Mouse (Mus musculus) left cerebral cortex, postnatal 36 days (tissue): ENCODE results near the gene Rps8. TPM values are rescaled to one million over a fixed set of nuclear protein-coding genes. Genes with fewer than 3 reads are reported as not detected.

Experiments used
- DNase-seq, 2 experiments: peaks; one replicate each; pipeline ENCODE4 v3.0.0; 2021 to 2022; ENCODE audit warnings: low spot score in 2 of 2, mixed read lengths in 1 of 2
- intact Hi-C: fragments of 180-260 bp; cut with DNase I; formaldehyde crosslinking; loops from one replicate; pipeline ENCODE4 v1.15.1; 2025
- total RNA-seq, 2 experiments: library from RNA; stranded (reverse); gene quantifications; 2 replicates each; pipeline ENCODE4 v1.2.3; 2021

Rps8 gene
- total RNA-seq, 2 experiments from 2014 or later, result 465 to 510 TPM

DNA sequence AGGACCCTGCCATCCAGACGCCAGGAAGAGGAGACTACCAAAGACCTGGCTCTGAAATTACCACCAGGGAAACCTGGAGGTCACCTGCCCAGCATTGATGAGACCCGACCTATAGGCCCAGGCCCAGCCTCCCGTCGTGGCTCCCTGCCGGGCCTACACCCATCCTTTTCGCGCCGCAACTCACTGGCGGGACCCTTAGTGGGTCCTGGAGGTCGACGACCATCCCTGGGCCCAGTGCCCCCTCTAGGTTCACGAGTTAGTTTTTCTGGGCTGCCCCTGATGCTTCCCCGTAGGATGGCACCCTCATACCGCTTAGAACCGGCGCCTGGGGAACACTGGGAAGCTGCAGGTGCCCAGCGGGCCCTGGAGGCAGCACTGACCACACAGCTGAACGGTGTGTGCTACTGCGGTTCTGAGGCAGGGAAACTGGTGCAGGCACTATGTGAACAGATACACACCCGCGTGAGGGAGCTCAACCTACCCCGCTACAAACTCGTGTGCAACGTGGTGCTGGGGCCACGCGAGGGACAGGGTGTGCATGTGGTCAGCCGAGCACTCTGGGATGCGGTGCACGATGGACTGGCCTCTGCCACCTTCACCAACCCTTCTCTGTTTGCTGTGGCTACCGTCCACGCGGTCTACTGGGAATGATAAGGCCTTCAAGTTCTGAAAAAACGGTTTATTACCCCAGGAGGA, 27.9 kb downstream of the Rps8 start:
- no peak for DNase-seq
- intact Hi-C loops, result loop anchor here (10.0 kb wide), 1 partner anchor 303 kb away; the partner anchor contains the start of gene Hpdl

DNA sequence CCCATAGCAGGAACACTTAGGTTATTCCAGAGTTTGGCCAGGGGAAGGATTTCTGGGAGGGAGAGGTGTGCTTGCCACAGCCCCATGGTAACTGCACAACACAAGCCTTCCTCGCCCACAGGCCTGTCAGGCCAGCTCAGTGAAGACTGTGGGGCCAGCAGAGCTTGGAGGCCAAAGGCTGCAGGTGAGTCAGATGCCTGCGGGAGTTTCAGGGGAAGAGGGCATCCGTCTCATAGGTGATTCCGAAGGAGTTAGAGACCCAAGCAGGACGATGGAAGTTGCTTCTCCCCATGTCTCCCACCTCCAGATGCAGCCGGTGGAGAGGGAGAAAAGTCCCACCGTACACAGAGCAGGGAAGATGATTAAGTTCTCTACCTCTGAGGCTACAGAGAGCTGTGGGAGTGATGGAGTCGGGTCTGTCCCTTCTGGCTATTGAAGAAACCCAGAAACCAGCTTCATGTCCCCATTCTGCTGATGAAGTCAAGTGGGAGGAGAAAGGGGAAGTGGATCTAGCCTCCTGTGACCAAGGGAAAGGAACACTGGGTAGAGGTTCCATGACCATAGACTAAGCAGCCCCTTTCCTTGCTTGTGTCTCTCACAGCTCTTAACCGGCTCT, 29.3 kb downstream of the Rps8 start, which contains the start of gene Tctex1d4:
Tctex1d4 (plus strand) TSS at position 120 of the 616 bp plus-strand sequence.
- DNase-seq, result no peak

DNA sequence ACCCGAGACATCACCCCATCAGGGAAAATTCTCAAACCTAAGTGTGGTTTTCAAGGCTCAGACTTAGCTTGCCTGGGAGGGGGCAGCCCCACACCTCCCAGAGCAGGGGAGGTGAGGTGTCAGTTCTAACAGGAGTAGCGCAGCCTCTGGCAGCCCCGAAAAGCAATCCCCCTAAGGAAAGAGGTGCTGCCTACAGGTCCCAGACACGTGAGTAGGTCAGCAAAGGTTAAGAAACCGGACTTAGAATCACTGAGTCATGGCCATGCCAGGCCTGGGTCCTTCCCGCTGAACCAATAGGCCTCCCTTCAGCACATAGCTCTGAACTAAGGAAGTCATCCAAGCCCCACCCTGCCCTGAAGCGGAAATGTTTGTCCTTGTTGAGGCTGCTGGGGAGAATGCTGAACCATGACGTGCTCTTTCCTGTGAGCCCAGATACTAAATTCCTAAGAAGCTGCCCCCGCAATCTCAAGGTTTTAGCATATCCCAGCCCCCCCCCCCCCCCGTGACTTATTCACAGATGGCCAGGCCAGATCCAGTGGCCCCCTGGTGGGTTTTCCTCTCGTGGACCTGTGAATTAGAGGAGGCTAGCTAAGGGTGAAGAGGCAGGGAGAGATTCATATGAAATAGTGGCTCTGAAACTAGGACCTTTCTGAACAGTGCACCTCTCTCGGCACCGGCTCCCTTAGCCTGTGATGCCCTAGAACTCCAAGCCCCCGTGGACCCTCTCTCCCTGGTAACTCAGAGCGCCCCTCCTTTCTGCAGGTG, 30.0 kb downstream of the Rps8 start:
- intact Hi-C loops, result loop anchor here (10.0 kb wide), 1 partner anchor 301 kb away; the partner anchor contains the start of gene Hpdl
- no peak for DNase-seq

More for the DNA sequence above, 29.3 kb downstream of the Rps8 start, which contains the start of gene Tctex1d4:
- intact Hi-C loops, result loop anchor here (10.0 kb wide), 1 partner anchor 302 kb away; the partner anchor contains the start of gene Hpdl

DNA sequence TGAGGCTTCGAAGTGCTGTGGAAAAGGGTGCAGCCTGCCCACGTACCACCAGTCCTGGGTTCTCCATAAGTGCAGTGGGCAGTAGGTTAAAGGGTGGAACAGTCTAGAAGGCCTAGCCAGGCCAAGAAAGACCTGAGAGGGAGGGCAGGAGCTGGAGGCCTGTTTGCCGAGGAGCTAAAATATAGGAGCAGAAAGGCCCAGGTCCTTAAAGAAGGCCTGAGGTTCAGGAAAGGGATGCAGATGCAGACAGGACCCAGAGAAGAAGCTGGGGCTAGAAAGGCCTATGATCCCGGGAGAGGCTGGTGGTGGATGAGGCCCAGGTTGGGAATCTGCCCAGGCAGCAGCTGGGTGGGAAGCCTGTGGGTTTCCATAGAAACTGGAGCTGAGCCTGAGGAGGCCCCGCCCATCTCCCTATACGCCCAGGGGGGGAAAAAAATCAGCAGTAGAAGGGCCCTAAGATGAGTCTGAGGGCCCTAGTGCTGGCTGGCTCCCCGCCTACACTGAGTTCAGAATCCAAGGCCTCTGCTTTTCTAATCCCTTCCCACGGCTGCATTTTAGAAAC, 30.6 kb downstream of the Rps8 start, which contains the start of gene Btbd19:
Btbd19 (minus strand) TSS at position 378 of the 562 bp plus-strand sequence.
- peak; percentile 75 to 80 for DNase-seq
- intact Hi-C loops, result loop anchor here (10.0 kb wide), 1 partner anchor 301 kb away; the partner anchor contains the start of gene Hpdl

DNA sequence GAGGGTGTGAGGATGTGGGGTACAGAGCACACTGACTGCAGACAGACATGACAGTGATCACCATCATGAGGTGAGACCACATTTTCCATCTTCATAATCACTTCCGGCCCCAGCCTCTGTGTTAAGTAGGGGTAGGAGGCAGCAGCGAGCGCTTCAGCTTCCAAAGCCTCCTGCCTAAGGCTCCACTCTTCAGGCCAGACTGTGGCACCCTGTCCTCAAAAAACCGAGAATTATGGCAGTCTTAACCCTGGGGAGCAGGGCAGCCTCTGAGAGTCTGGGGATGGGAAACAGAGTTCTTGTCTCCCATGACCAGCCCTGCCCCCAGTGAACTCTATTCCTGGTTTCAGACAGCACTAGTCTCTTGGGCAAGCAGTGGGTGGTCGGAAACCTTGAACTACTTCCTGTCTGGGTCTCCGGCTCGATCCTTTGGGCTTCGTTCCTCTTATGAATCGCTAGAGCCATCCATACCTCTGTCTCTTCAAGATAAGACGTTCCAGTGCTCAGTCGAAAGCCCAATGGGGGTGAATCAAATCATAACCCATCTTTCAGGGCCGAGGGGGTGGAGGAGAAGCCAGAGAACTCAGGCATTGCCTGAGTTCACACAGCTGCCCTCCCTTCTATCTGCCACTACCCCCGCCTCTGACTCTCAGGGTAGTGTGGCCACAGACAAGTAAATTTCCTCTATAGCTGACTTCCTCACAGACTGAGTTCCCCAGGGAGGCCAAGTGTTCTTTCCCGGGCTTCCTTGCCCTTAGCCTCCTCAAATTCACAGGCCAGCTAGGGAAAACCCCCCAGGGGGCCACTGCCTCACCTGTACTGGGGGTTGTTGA, 31.3 kb downstream of the Rps8 start:
- peak in 1 of 2 experiments; percentile 32 for DNase-seq
- intact Hi-C loops, result loop anchor here (5.0 to 10.0 kb wide), 2 partner anchors 122 to 300 kb away; partner anchors contain the start of gene Hpdl

DNA sequence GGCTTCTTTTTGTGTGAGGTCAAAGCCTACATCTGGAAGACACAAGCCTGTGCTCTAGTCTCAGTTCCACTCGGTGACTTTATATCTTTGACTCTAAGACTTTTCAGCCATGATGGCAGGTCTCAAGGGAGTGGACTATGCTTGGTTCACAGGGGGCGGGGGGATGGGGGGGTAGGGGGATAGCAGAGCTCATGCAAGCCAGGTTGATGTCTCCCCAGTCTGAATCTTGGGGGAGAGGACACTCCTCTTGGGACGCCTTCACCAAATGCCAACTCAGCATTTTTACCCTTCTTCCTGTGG, 31.9 kb downstream of the Rps8 start:
- DNase-seq, result no peak
- intact Hi-C loops, result loop anchor here (5.0 to 10.0 kb wide), 2 partner anchors 122 to 299 kb away; partner anchors contain the start of gene Hpdl

DNA sequence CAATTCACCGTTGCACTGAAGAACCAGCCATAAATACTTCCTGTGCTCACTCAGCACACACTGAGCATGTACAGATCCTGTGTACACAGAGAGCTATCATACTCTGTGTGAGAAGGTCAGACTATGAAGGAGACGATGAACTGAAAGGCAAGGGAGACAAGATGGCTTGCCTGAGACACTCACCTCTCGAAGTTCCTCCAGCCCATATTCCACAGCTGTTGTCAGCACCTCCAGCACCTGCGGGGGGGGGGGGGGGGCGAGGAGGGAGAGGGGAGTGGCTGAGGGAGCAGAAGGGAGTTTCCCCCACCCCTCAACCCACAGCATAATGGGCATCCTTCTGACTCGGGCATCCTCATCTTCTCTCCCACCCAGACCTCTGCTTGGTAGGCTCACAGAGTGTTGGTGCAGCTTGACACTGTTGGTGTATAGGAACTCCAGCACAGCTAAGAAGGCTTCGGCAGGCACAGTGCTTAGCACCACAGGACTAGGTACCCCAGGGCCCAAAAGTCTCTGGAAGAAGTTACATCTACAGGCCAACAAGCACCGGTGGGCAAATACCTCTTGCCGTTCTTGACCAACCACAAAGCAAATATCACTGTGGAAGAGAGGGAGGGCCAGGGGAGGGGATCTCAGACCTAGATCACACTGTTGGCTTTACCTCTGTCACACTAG, 32.4 kb downstream of the Rps8 start:
- DNase-seq, result no peak
- intact Hi-C loops, result loop anchor here (5.0 to 10.0 kb wide), 2 partner anchors 121 to 299 kb away; partner anchors contain the start of gene Hpdl

DNA sequence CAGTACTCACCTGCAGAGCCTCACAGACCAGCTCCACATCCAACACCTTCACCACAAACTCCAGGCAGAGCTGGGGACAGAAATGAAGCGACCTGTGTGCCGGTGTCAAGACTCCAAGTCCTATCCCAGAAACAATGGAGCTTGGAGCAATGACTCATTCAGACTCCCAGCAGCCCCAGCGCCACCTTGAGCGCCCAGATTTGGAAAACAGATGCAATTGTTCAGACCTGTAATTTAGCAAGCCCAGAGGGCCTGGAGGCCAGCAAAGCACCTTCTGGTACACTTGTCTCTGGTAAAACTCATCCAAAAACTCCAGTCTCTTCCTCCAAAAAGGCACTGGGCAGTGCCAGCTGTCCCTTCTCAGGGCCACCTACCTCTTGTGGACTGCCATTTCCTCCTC, 33.8 kb downstream of the Rps8 start:
- DNase-seq, result no peak
- intact Hi-C loops, result loop anchor here (5.0 to 10.0 kb wide), 2 partner anchors 120 to 297 kb away; partner anchors contain the start of gene Hpdl

DNA sequence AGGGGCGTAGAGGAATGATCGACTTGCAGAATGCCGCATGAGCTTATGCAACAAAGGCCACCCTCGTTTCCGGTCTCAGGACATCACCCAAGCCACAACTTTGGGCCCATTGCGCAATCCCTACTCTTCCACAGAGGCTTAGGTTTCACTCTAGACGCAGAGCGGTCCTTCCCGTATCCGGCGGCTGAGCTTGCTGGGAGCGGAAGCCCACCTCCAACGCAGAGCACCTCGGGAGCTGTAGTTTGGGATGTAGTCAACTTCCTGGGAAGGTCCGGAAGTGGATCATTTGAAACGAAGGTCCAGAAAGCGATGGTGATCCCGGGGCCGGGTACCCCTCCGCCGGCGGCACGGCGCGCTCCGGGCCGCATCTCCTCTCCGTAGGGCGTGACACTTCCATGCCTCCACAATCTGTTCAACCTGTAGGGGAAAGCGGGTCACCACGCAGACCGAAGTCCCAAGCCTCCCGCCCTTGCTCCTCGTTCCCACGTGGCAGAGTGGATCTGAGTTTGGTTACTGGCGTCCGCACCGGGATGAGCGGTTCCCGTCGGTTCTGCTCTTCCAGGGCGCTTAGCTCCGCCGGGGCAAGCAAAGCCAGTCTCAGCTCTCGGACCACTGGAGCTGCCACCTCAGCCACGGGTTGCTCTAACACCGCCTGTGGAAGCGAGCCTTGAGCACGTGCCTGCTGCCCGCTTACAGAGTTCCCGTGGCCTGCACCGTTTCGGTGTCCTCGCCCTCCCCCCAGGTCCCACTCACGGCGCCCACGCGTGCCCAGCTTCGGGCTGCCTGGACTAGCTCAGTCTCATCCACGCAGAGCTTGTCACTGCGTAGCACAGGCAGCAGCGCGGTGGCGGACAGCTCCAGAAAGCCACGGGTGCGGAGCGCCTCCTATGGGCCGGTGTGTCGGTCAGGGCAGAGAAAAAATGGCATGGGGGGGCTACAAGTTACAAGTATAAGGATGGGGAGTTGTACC, 35.3 kb downstream of the Rps8 start:
- peak; percentile 95 for DNase-seq
- intact Hi-C loops, result loop anchor here (5.0 to 10.0 kb wide), 2 partner anchors 118 to 296 kb away; partner anchors contain the start of gene Hpdl

DNA sequence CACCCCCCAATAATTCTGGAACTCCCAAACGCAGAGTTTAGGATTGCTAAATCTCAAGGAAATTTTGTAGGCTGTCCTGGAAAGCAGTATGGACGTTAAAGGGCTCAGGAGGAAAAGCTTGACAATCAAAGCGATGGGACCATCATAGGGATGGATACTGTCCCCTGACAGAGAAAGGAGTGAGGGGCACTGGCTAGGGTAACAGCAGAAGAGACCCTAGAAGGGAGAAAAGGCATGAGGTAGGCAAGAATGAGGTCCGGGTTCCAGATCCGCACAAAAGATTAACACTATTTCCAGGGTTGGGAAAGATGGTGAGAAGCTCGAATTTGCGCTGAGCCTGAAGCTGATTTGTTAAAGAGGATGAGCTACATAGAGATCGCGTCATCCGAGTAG, 36.0 kb downstream of the Rps8 start:
- DNase-seq, result no peak
- intact Hi-C loops, result loop anchor here (5.0 to 10.0 kb wide), 2 partner anchors 118 to 295 kb away; partner anchors contain the start of gene Hpdl

DNA sequence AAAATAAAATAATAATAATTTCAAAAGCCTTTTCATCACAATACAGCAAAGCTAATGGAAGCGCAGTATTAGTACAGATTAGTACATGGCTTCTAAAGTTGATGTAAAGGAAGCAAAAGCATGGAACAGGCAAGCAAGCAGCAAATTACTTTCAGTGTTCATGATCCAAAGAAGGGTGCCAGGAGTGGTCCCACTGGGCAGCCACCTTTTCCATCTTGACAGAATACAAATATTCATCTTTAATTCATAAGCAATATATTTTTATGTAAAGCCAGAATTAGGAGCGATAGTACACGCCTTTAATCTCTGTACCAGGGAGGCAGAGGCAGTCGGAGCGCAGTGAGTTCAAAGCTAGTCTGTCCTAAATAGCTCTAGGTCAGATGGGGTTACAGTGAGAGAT, 36.4 kb downstream of the Rps8 start:
- intact Hi-C loops, result loop anchor here (5.0 to 10.0 kb wide), 2 partner anchors 117 to 295 kb away; partner anchors contain the start of gene Hpdl
- no peak for DNase-seq

DNA sequence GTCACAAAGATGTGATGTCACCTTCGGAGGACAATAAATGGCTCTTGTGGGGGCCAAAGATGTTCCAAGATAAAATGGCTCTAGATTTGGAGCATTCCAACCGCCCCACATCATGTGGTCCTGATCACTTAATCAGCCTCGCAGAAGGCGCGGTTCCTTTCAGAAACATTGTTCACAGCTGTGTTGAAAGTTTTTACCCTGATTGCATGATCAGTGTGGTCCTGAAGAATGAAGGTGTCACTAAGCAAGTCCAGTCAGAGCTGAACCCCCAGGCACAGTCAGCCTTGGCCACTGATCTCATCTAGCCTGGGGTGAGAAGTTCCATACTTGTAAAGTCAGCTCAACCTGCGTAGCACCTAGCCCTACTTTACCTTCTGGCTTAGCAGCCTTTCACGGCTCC, 38.1 kb downstream of the Rps8 start:
- DNase-seq, result no peak
- intact Hi-C loops, result no loop called here

DNA sequence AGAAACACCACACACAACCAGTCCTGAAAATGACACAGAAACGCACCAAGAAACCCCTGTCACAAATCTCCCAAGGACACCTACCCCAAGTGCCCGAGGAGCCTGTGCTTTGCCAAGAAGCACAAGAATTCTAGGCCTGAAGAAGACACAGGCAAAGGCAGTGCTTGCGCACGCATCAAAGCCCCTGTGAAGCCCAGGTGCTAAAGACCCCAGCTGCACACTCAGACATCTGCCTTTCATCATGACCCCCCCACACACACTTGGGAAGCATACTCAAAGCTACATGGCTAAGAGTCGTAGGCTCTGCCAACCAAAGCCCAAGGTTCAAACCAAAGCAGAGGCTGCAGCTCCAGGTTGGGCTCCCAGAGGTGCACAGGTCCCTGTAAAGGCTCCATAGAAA, 40.5 kb downstream of the Rps8 start:
- no peak for DNase-seq
- intact Hi-C loops, result no loop called here

DNA sequence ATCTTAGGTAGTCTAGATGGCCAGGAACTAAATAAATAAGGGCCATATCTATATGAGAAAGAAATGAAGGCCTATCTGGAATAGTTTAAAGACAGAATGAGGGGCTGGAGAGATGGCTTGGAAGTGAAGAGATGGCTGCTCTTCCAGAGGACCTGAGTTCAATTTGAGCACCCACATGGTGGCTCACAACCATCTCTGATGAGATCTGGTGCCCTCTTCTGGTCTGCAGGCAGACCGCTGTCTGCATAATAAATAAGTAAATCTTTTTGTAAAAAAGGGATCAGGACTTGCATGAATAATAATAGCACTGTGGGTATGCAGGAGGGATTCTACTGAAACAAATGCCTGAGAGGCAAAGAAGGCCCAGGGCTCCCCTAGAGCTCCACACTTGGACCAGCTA, 42.8 kb downstream of the Rps8 start:
- no peak for DNase-seq
- intact Hi-C loops, result no loop called here

DNA sequence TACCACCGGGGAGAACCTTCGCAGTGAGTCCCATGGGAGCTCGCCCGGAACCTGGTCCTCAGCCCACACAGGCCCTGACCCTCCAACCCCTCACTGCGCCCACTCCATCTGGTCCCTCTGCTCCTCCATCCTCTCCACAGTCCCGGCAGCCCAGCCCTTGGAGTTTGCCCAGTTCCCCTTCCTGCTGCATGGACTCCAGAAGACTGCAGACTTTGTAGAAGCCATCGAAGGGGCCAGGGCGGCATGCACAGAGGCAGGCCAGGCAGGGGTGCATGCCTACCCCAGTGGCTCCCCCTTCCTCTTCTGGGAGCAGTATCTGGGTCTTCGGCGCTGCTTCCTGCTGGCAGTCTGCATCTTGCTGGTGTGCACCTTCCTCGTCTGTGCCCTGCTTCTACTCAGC, 45.1 kb downstream of the Rps8 start:
- intact Hi-C loops, result no loop called here
- DNase-seq, result no peak

DNA sequence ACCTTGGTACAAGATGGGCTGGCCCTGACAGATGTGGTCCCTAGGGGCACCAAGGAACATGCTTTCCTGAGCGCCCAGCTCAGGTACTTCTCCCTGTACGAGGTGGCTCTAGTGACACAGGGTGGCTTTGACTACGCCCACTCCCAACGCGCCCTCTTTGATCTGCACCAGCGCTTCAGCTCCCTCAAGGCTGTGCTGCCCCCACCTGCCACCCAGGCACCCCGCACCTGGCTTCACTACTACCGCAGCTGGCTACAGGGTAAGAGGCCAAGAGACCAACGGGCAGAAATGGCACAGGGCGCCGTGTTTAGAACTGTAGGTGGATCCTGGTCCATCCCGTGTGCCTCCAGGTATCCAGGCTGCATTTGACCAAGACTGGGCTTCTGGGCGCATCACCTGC, 45.8 kb downstream of the Rps8 start:
- intact Hi-C loops, result no loop called here
- no peak for DNase-seq

DNA sequence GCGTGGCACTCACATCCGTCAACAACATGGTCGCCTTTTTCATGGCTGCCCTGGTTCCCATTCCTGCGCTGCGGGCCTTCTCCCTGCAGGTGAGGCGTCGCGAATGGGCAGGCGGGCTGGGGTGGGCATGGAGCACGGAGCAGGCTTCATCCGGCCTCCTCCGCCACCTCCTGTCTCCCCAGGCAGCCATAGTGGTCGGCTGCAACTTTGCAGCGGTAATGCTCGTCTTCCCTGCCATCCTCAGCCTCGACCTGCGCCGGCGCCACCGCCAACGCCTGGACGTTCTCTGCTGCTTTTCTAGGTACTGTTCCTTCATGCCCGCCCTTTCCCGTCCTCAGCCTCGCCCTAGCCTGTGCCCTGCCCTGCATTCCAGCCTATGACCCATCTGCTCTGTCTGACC, 46.7 kb downstream of the Rps8 start:
- DNase-seq, result no peak
- intact Hi-C loops, result no loop called here
